Mouse (Mus musculus) stomach, postnatal 0 days (tissue): ENCODE measurements around the gene Evi2a.

Experiments used
- CTCF ChIP-seq: IDR thresholded peaks from 2 replicates; pipeline ENCODE4 v1.5.1; 2016; ENCODE audit warnings: antibody characterized with exemption, low read depth, mild to moderate bottlenecking, moderate library complexity
- EP300 ChIP-seq: optimal IDR thresholded peaks from 2 replicates; pipeline ENCODE3; 2016; ENCODE audit warnings: antibody characterized with exemption

DNA sequence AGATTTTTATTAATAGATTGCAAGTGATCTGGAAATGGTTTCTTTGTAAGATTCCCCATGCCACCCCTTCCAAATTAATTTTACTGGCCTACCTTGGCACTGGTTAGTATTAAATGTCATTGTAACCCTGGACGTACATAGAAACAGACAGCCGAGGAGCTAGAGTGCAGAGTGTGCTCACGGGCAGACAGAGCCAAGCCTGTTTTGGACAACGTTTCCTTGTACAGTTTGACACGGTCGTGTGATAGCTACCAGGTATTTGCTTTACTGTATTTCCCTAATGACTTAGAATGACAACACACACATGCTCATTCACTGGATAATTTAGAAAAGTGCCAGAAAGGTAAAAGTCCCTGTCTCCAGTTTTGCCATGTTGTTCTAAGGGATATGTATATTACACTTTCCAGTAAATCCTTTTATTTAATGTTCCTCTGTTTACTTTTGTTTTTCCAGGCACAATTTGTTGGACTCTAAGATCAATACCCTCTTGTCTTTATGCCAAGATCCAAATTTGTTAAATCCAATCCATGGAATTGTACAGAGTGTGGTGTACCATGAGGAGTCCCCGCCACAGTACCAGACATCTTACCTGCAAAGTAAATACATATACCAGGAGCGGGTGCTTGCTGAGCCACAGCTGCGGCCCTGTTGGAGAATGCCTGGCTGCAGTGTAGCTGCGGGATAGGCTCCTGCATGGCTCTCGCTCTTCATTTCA lies 37.9 kb upstream of the Evi2a start:
- TF ChIP-seq CTCF (no peak), EP300 (no peak)
